Mouse (Mus musculus) liver, embryonic 14.5 days (tissue): Measurements from ENCODE around the gene Stat6.

ENCODE experiments used
- CTCF ChIP-seq: IDR thresholded peaks from 2 replicates; pipeline ENCODE4 v1.5.1; 2016; ENCODE audit warnings: antibody characterized with exemption, low read depth, control low read depth
- EP300 ChIP-seq: IDR thresholded peaks from 2 replicates; pipeline ENCODE4 v1.6.1; 2016; ENCODE audit warnings: antibody characterized with exemption, low read depth

- TF ChIP-seq CTCF (no peak), EP300 (no peak)
These were observed 30.6 kb upstream of the Stat6 start for GRCm38 (mm10) chr10:127612079-127612775.
